Mouse (Mus musculus): ENCODE results near the gene Zfp91. TPM values are rescaled to one million over a fixed set of nuclear protein-coding genes. Genes with fewer than 3 reads are reported as not detected.

Gene Zfp91
- polyA plus RNA-seq, 1 experiment from 2014 or later, result 9.9 TPM

- peaks cover 51% of the 10 kb centered on the region for H3K36me3 ChIP-seq (ENCODE audit: control insufficient read depth, insufficient read depth)
- no peak for ATAC-seq (replicated peaks; ENCODE audit: extremely low read depth, insufficient read depth, low FRiP score)
- H3K27me3 ChIP-seq (ENCODE audit: control insufficient read depth, insufficient read depth, low read length), result no peaks in the 10 kb centered on the region
- H3K9me3 ChIP-seq (replicated peaks; ENCODE audit: control insufficient read depth, low read length), result no peaks in the 10 kb centered on the region
- H3K4me1 ChIP-seq (ENCODE audit: control insufficient read depth, insufficient read depth, low read length), result no peaks in the 10 kb centered on the region
- H3K9ac ChIP-seq (ENCODE audit: low read length), result no peak within 1 kb of the TSS
- WGBS, result 75% methylated on average over 7 of the region's 7 CpGs
- no peak within 1 kb of the TSS for H3K4me3 ChIP-seq (ENCODE audit: low read length)
- H3K4me2 ChIP-seq (ENCODE audit: low read depth, low read length), result no peak within 1 kb of the TSS
- H3K27ac ChIP-seq (ENCODE audit: low read length), result no peak within 1 kb of the TSS
These were observed 30.6 kb downstream of the Zfp91 start, which contains the start of gene Cntf for GRCm38 (mm10) chr19:12765308-12765707. Gene Cntf, minus strand, starts transcription at chr19:12765632.

- Histone ChIP-seq H3K27ac (ENCODE audit: low read length) (no peak overlapping the region), H3K36me3 (ENCODE audit: control insufficient read depth, insufficient read depth) (peaks cover 30% of the 10 kb centered on the region), H3K9ac (ENCODE audit: low read length) (no peak overlapping the region), H3K4me2 (ENCODE audit: low read depth, low read length) (no peak overlapping the region), H3K27me3 (ENCODE audit: control insufficient read depth, insufficient read depth, low read length) (no peaks in the 10 kb centered on the region), H3K9me3 (replicated peaks; ENCODE audit: control insufficient read depth, low read length) (no peaks in the 10 kb centered on the region), H3K4me3 (ENCODE audit: low read length) (no peak overlapping the region), H3K4me1 (ENCODE audit: control insufficient read depth, insufficient read depth, low read length) (no peaks in the 10 kb centered on the region)
- no peak for ATAC-seq (replicated peaks; ENCODE audit: extremely low read depth, insufficient read depth, low FRiP score)
- WGBS, result 59% methylated on average over 2 of the region's 2 CpGs
These were observed 33.5 kb downstream of the Zfp91 start for GRCm38 (mm10) chr19:12762212-12763130.

GRCm38 (mm10) chr19:12759656-12760055 is 36.3 kb downstream of the Zfp91 start:
- ATAC-seq (replicated peaks; ENCODE audit: extremely low read depth, insufficient read depth, low FRiP score), result no peak
- H3K4me3 ChIP-seq (ENCODE audit: low read length), result no peak overlapping the region
- no peak overlapping the region for H3K4me2 ChIP-seq (ENCODE audit: low read depth, low read length)
- WGBS, result 72% methylated on average over 2 of the region's 2 CpGs
- H3K4me1 ChIP-seq (ENCODE audit: control insufficient read depth, insufficient read depth, low read length), result no peaks in the 10 kb centered on the region
- no peaks in the 10 kb centered on the region for H3K9me3 ChIP-seq (replicated peaks; ENCODE audit: control insufficient read depth, low read length)
- H3K27me3 ChIP-seq (ENCODE audit: control insufficient read depth, insufficient read depth, low read length), result no peaks in the 10 kb centered on the region
- no peak overlapping the region for H3K9ac ChIP-seq (ENCODE audit: low read length)
- H3K36me3 ChIP-seq (ENCODE audit: control insufficient read depth, insufficient read depth), result peaks cover 20% of the 10 kb centered on the region; the same call in 1 of the 2 replicates
- H3K27ac ChIP-seq (ENCODE audit: low read length), result no peak overlapping the region

GRCm38 (mm10) chr19:12758936-12759478 is 36.9 kb downstream of the Zfp91 start:
- no peaks in the 10 kb centered on the region for H3K4me1 ChIP-seq (ENCODE audit: control insufficient read depth, insufficient read depth, low read length)
- H3K4me2 ChIP-seq (ENCODE audit: low read depth, low read length), result no peak overlapping the region
- peaks cover 15% of the 10 kb centered on the region; the same call in 1 of the 2 replicates for H3K36me3 ChIP-seq (ENCODE audit: control insufficient read depth, insufficient read depth)
- no peaks in the 10 kb centered on the region for H3K27me3 ChIP-seq (ENCODE audit: control insufficient read depth, insufficient read depth, low read length)
- H3K9ac ChIP-seq (ENCODE audit: low read length), result no peak overlapping the region
- H3K9me3 ChIP-seq (replicated peaks; ENCODE audit: control insufficient read depth, low read length), result no peaks in the 10 kb centered on the region
- 82% methylated on average over 1 of the region's 1 CpGs for WGBS
- no peak for ATAC-seq (replicated peaks; ENCODE audit: extremely low read depth, insufficient read depth, low FRiP score)
- H3K27ac ChIP-seq (ENCODE audit: low read length), result no peak overlapping the region
- no peak overlapping the region for H3K4me3 ChIP-seq (ENCODE audit: low read length)

GRCm38 (mm10) chr19:12756286-12756685 is 39.6 kb downstream of the Zfp91 start:
- no peak overlapping the region for H3K27ac ChIP-seq (ENCODE audit: low read length)
- no peak for ATAC-seq (replicated peaks; ENCODE audit: extremely low read depth, insufficient read depth, low FRiP score)
- no peaks in the 10 kb centered on the region for H3K4me1 ChIP-seq (ENCODE audit: control insufficient read depth, insufficient read depth, low read length)
- H3K36me3 ChIP-seq (ENCODE audit: control insufficient read depth, insufficient read depth), result no peaks in the 10 kb centered on the region
- H3K27me3 ChIP-seq (ENCODE audit: control insufficient read depth, insufficient read depth, low read length), result no peaks in the 10 kb centered on the region
- H3K4me3 ChIP-seq (ENCODE audit: low read length), result no peak overlapping the region
- H3K4me2 ChIP-seq (ENCODE audit: low read depth, low read length), result no peak overlapping the region
- no peaks in the 10 kb centered on the region for H3K9me3 ChIP-seq (replicated peaks; ENCODE audit: control insufficient read depth, low read length)
- WGBS, result 66% methylated on average over 3 of the region's 3 CpGs
- no peak overlapping the region for H3K9ac ChIP-seq (ENCODE audit: low read length)

- ATAC-seq (replicated peaks; ENCODE audit: extremely low read depth, insufficient read depth, low FRiP score), result no peak
- Histone ChIP-seq H3K27ac (ENCODE audit: low read length) (no peak overlapping the region), H3K4me3 (ENCODE audit: low read length) (no peak overlapping the region), H3K4me1 (ENCODE audit: control insufficient read depth, insufficient read depth, low read length) (no peaks in the 10 kb centered on the region), H3K9me3 (replicated peaks; ENCODE audit: control insufficient read depth, low read length) (no peaks in the 10 kb centered on the region), H3K27me3 (ENCODE audit: control insufficient read depth, insufficient read depth, low read length) (no peaks in the 10 kb centered on the region), H3K9ac (ENCODE audit: low read length) (no peak overlapping the region), H3K4me2 (ENCODE audit: low read depth, low read length) (no peak overlapping the region), H3K36me3 (ENCODE audit: control insufficient read depth, insufficient read depth) (no peaks in the 10 kb centered on the region)
- 73% methylated on average over 2 of the region's 2 CpGs for WGBS
These were observed 64.0 kb downstream of the Zfp91 start for GRCm38 (mm10) chr19:12731950-12732349.

GRCm38 (mm10) chr19:12731036-12731435 is 64.9 kb downstream of the Zfp91 start:
- Histone ChIP-seq H3K27me3 (ENCODE audit: control insufficient read depth, insufficient read depth, low read length) (no peaks in the 10 kb centered on the region), H3K9me3 (replicated peaks; ENCODE audit: control insufficient read depth, low read length) (no peaks in the 10 kb centered on the region), H3K9ac (ENCODE audit: low read length) (no peak overlapping the region), H3K27ac (ENCODE audit: low read length) (no peak overlapping the region), H3K4me1 (ENCODE audit: control insufficient read depth, insufficient read depth, low read length) (no peaks in the 10 kb centered on the region), H3K36me3 (ENCODE audit: control insufficient read depth, insufficient read depth) (no peaks in the 10 kb centered on the region), H3K4me2 (ENCODE audit: low read depth, low read length) (no peak overlapping the region), H3K4me3 (ENCODE audit: low read length) (no peak overlapping the region)
- no peak for ATAC-seq (replicated peaks; ENCODE audit: extremely low read depth, insufficient read depth, low FRiP score)
- WGBS, result 52% methylated on average over 1 of the region's 1 CpGs

- WGBS, result 70% methylated on average over 1 of the region's 1 CpGs
- no peak overlapping the region for H3K27ac ChIP-seq (ENCODE audit: low read length)
- H3K36me3 ChIP-seq (ENCODE audit: control insufficient read depth, insufficient read depth), result no peaks in the 10 kb centered on the region
- H3K9ac ChIP-seq (ENCODE audit: low read length), result no peak overlapping the region
- no peak overlapping the region for H3K4me2 ChIP-seq (ENCODE audit: low read depth, low read length)
- H3K4me1 ChIP-seq (ENCODE audit: control insufficient read depth, insufficient read depth, low read length), result no peaks in the 10 kb centered on the region
- ATAC-seq (replicated peaks; ENCODE audit: extremely low read depth, insufficient read depth, low FRiP score), result no peak
- no peaks in the 10 kb centered on the region for H3K27me3 ChIP-seq (ENCODE audit: control insufficient read depth, insufficient read depth, low read length)
- no peak overlapping the region for H3K4me3 ChIP-seq (ENCODE audit: low read length)
- no peaks in the 10 kb centered on the region for H3K9me3 ChIP-seq (replicated peaks; ENCODE audit: control insufficient read depth, low read length)
These were observed 70.1 kb downstream of the Zfp91 start for GRCm38 (mm10) chr19:12725851-12726250.

GRCm38 (mm10) chr19:12722308-12722707 is 73.6 kb downstream of the Zfp91 start:
- Histone ChIP-seq H3K4me1 (ENCODE audit: control insufficient read depth, insufficient read depth, low read length) (no peaks in the 10 kb centered on the region), H3K36me3 (ENCODE audit: control insufficient read depth, insufficient read depth) (no peaks in the 10 kb centered on the region), H3K27me3 (ENCODE audit: control insufficient read depth, insufficient read depth, low read length) (no peaks in the 10 kb centered on the region), H3K4me3 (ENCODE audit: low read length) (no peak overlapping the region), H3K9me3 (replicated peaks; ENCODE audit: control insufficient read depth, low read length) (no peaks in the 10 kb centered on the region), H3K4me2 (ENCODE audit: low read depth, low read length) (no peak overlapping the region), H3K27ac (ENCODE audit: low read length) (no peak overlapping the region), H3K9ac (ENCODE audit: low read length) (no peak overlapping the region)
- ATAC-seq (replicated peaks; ENCODE audit: extremely low read depth, insufficient read depth, low FRiP score), result no peak
- WGBS, result 55% methylated on average over 2 of the region's 3 CpGs

Data from heart, embryonic 16.5 days (tissue).